Mouse (Mus musculus): ENCODE data around the gene Prelp. TPM values are rescaled to one million over a fixed set of nuclear protein-coding genes. Genes with fewer than 3 reads are reported as not detected.
A peak's percentile ranks its signal among the peaks of the same experiment; 100 is the strongest.

Prelp gene
- polyA plus RNA-seq, 1 experiment from 2014 or later: 4.9 TPM

DNA sequence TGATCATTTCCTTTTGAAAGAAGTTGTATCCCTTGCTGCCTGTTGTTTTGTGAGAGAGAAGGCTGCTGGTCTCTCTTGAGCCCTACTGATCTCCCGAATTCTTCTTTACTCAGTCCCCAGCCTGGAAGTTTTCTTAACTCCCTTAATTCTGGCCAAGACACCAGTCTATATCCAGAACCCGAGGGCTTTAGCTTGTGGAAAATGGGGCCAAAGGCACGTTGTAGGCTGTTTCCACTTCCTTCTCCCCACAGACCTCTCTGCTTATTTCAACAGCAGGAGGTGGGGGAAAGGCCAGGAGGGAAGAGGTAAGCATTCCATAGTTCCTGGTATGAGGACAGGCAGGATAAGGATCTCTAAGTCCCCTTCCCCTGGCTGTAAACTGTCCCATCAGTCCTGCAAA lies 8.8 kb upstream of the Prelp start:
- H3K36me3 ChIP-seq: no peaks in the 10 kb centered on the region
- no peaks in the 10 kb centered on the region; the same call in 1 of the 2 replicates for H3K9me3 ChIP-seq
- no peak overlapping the region for H3K4me3 ChIP-seq
- H3K27me3 ChIP-seq (replicated peaks): no peaks in the 10 kb centered on the region
- no peak overlapping the region for H3K4me2 ChIP-seq (replicated peaks)
- H3K9ac ChIP-seq: no peak overlapping the region
- WGBS: 52% methylated on average over 3 of the region's 3 CpGs
- no peak overlapping the region for H3K27ac ChIP-seq
- no peaks in the 10 kb centered on the region; the same call in 1 of the 2 replicates for H3K4me1 ChIP-seq
- ATAC-seq (ENCODE audit: low FRiP score, low read depth): no peak

DNA sequence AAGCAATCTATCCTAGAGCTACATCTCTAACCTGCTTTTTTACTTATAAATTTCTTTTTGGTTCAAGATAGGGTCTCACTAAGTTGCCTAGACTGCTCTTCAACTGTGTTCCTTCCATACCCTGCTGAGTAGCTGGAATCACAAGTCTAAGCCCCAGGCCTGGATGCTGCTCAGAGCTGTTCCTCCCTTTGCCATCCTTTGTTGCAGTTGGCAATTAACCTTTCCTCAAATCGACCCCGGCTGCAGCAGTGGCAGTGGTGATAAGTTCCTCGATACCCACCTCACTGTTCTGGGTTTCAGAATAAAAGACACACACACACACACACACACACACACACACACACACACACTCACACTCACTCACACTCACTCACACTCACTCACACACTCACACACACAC lies 4.0 kb upstream of the Prelp start:
- Histone ChIP-seq H3K4me2 (replicated peaks) (no peak overlapping the region), H3K9me3 (no peaks in the 10 kb centered on the region; the same call in 1 of the 2 replicates), H3K27ac (no peak overlapping the region), H3K4me1 (peaks cover 23% of the 10 kb centered on the region), H3K9ac (no peak overlapping the region), H3K4me3 (no peak overlapping the region), H3K36me3 (no peaks in the 10 kb centered on the region), H3K27me3 (replicated peaks) (no peaks in the 10 kb centered on the region)
- ATAC-seq (ENCODE audit: low FRiP score, low read depth): no peak
- 92% methylated on average over 3 of the region's 3 CpGs for WGBS

DNA sequence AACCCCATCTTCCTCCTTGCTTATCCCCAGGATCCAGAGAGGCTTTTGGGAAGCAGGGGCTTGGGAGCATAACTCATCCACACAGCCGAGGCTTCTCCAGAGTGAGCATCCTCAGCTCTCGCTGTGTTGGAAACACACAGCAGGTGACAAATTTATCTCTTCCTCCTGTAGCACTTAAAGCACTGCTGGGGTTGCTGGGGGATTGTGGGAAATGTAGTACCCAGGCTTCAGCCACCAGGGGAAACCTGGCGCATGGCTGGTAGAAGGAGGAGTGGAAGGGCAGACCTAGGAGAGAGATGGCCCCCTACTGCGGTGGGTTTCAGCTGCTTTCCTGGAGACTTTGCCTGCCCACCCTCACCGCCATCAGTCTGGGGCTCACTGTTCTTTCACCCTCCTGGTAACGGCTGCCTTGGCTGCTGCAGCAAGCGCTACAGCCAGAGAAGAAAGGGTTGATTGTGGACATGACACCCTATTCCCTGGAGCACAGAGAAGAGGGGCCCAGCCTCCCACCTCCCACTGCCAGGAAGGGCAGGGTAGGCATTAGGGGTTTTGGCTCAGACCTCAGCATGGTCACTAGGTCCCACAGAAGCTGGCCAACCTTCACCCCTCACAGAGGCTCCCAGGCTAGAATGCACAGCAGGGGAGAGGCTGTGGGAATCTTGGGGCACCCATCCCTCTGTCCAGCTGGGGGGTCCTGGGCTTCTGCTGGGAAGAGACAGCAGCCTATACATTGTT lies 3.1 kb upstream of the Prelp start:
- Histone ChIP-seq H3K4me1 (peaks cover 29% of the 10 kb centered on the region), H3K36me3 (no peaks in the 10 kb centered on the region), H3K27ac (no peak overlapping the region), H3K9me3 (no peaks in the 10 kb centered on the region; the same call in 1 of the 2 replicates), H3K4me2 (replicated peaks) (peak overlapping the region; percentile 38), H3K9ac (no peak overlapping the region), H3K4me3 (no peak overlapping the region), H3K27me3 (replicated peaks) (no peaks in the 10 kb centered on the region)
- WGBS: 31% methylated on average over 7 of the region's 7 CpGs
- ATAC-seq (ENCODE audit: low FRiP score, low read depth): peak; percentile 58

DNA sequence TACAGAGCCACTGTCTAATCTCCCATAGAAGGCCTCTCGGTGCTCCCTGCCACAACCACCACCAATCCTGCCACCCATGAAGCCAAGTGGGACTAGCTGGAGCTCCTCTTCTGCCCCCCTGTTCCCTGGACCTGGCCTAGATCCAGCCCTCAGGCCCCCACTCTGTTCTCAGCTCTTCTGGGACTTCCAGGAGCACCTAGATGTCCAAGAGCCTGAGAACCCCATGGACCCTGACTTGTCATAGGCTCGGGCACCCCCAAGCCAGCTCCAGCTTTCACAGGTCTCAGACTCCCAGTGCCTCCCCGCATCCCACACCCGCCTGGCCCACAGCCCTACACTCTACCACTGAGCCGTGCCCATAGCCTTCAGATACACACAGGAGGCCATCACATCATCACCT lies 1.9 kb upstream of the Prelp start:
- WGBS: 93% methylated on average over 5 of the region's 5 CpGs
- no peaks in the 10 kb centered on the region for H3K36me3 ChIP-seq
- no peak overlapping the region for H3K4me3 ChIP-seq
- no peaks in the 10 kb centered on the region for H3K27me3 ChIP-seq (replicated peaks)
- H3K4me1 ChIP-seq: peaks cover 31% of the 10 kb centered on the region
- H3K9me3 ChIP-seq: no peaks in the 10 kb centered on the region; the same call in 1 of the 2 replicates
- H3K27ac ChIP-seq: no peak overlapping the region
- no peak overlapping the region for H3K9ac ChIP-seq
- no peak for ATAC-seq (ENCODE audit: low FRiP score, low read depth)
- H3K4me2 ChIP-seq (replicated peaks): no peak overlapping the region

DNA sequence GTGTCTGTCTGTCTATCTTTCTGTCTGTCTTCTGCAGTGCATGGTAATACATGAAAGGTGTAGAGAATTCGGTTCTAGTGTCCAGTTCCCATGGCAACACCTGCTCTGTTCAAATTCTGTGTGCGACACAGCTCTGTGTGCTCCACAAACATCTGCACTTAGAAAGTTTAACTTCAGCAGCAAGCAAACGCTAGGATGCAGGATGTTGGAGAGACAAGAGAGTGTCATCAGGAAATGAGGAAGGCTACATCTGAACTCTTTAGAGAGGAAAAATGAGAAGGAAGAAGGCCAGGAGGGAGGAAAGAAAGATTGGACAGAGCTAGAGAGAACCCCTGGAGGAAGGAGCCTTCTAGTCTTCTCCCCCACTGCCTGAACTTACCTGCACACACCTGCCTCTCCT lies 338 bp downstream of the Prelp start:
- Histone ChIP-seq H3K27ac (no peak overlapping the region), H3K4me3 (no peak overlapping the region), H3K9ac (no peak overlapping the region), H3K36me3 (no peaks in the 10 kb centered on the region), H3K4me2 (replicated peaks) (peak overlapping the region; percentile 28), H3K27me3 (replicated peaks) (no peaks in the 10 kb centered on the region), H3K9me3 (no peaks in the 10 kb centered on the region; the same call in 1 of the 2 replicates), H3K4me1 (peaks cover 38% of the 10 kb centered on the region)
- ATAC-seq (ENCODE audit: low FRiP score, low read depth): no peak
- 43% methylated on average over 3 of the region's 3 CpGs for WGBS

DNA sequence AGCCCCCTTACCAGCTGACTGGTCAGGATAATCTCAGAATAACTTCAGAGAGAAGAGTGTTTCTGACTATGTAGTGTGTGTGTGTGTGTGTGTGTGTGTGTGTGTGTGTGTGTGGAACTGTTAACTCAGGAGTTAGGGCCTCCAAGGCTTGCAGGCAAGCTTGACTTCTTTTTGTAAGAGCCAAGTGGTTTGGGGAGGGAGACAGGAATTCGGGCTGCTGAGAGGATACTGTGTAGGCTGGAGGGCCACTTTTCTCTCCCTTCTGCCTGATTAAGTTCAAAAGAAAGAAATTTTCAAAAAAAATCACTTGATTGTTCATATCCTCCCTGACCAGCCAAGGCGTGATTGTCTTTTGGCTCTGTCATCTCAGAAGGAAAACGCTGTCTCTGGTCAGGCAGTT lies 813 bp downstream of the Prelp start:
- H3K27ac ChIP-seq: no peak overlapping the region
- H3K36me3 ChIP-seq: no peaks in the 10 kb centered on the region
- H3K4me3 ChIP-seq: no peak overlapping the region
- peak overlapping the region; percentile 28 for H3K4me2 ChIP-seq (replicated peaks)
- H3K9ac ChIP-seq: no peak overlapping the region
- no peaks in the 10 kb centered on the region for H3K27me3 ChIP-seq (replicated peaks)
- no peaks in the 10 kb centered on the region for H3K9me3 ChIP-seq
- H3K4me1 ChIP-seq: peaks cover 38% of the 10 kb centered on the region
- ATAC-seq (ENCODE audit: low FRiP score, low read depth): no peak
- WGBS: 33% methylated on average over 3 of the region's 3 CpGs

DNA sequence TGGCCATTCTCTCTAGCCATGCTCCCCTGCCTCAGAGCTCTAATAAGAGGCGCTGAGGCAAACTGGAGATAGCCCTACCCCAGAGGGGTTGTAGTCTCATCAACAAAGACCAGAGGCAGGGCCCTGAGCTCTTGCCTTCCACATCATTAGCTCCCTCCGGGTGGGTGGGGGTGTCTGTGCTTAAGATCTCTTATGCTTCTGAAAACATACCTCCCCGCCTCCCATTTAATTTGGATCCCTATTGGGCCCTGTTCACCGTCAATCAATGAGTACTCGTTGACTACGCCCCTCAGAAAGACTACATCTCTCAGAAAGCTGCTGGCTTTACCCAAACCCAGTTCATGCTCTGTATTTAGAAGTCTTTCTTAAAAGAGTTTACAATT lies 3.1 kb downstream of the Prelp start:
- Histone ChIP-seq H3K27me3 (replicated peaks) (no peaks in the 10 kb centered on the region), H3K4me2 (replicated peaks) (peak overlapping the region; percentile 20), H3K9ac (0 out of 2 replicates have a peak overlapping the region, but pooled peaks have one; percentile 21), H3K4me3 (no peak overlapping the region), H3K9me3 (no peaks in the 10 kb centered on the region), H3K36me3 (no peaks in the 10 kb centered on the region), H3K27ac (no peak overlapping the region), H3K4me1 (peaks cover 33% of the 10 kb centered on the region)
- 43% methylated on average over 6 of the region's 6 CpGs for whole genome bisulfite sequencing
- no peak for ATAC-seq (ENCODE audit: low FRiP score, low read depth)

DNA sequence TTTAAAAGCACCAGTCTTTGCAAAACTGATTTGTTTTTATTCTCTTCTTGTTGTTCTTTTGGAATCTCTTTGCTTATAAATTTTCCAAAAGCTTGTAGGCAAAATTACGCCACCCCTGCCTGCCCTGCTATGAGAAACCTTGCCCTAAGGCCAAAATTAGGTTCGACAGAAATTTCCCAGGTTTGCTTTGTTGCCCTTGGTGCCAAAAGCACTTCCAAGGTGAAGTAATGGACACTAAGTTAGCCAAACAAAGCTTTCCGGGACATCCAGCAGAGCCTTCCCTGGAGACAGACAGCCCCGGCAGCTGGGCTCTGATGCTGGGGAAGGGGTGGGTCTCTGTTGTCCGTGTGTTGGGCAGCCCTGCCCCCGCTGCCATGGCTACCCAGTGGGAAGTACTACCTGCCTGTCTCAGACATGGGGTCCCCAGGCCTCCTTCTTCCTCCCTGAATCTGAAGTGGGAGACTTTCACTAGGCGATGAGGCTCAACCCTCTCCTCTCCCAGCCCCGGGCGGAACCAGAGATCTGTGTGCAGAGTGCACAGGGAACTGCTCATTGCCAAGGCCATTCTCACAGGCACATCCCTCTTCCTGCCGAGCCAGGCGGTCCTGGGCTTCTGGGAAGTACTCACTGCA lies 3.6 kb downstream of the Prelp start:
- Histone ChIP-seq H3K4me3 (no peak overlapping the region), H3K27me3 (replicated peaks) (no peaks in the 10 kb centered on the region), H3K4me1 (peaks cover 33% of the 10 kb centered on the region), H3K9me3 (no peaks in the 10 kb centered on the region), H3K36me3 (no peaks in the 10 kb centered on the region), H3K9ac (0 out of 2 replicates have a peak overlapping the region, but pooled peaks have one; percentile 21), H3K4me2 (replicated peaks) (peak overlapping the region; percentile 20), H3K27ac (no peak overlapping the region)
- no peak for ATAC-seq (ENCODE audit: low FRiP score, low read depth)
- 29% methylated on average over 11 of the region's 11 CpGs for WGBS

DNA sequence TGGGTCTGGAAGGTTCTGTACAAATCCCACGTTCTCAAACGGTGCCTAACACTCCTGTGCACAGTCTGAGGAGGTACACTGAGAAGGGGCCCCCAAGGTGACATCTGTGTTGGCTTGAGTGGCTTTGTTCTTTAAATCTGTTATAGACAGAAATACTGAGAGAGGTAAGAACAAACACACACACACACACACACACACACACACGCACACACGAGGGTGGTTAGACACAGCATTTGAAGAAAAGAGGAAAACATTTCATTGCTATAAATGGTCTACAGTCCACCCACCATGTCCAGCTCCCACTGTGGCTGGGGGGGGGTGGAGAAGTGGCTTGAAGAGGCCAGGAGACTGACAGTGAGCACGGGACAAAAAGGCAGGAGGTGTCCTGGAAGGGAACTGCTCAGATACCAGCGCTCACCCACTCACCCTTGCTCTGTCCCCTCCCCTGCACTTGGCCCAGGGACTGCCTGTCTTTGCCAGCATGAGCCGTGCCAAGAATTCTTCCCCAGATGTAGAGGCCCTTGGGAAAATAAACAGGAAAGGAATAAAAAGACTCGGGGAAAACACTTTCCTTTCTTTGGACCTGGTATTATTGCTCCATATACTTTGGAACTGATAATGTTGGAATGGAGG lies 5.4 kb downstream of the Prelp start:
- peaks cover 21% of the 10 kb centered on the region for H3K4me1 ChIP-seq
- no peaks in the 10 kb centered on the region for H3K36me3 ChIP-seq
- H3K9ac ChIP-seq: no peak overlapping the region
- H3K4me3 ChIP-seq: no peak overlapping the region
- no peak overlapping the region for H3K4me2 ChIP-seq (replicated peaks)
- H3K27ac ChIP-seq: no peak overlapping the region
- WGBS: 73% methylated on average over 8 of the region's 8 CpGs
- no peaks in the 10 kb centered on the region for H3K9me3 ChIP-seq
- no peak for ATAC-seq (ENCODE audit: low FRiP score, low read depth)
- 0 out of 2 replicates have a peak, but pooled peaks cover 2% of the 10 kb centered on the region for H3K27me3 ChIP-seq (replicated peaks)

DNA sequence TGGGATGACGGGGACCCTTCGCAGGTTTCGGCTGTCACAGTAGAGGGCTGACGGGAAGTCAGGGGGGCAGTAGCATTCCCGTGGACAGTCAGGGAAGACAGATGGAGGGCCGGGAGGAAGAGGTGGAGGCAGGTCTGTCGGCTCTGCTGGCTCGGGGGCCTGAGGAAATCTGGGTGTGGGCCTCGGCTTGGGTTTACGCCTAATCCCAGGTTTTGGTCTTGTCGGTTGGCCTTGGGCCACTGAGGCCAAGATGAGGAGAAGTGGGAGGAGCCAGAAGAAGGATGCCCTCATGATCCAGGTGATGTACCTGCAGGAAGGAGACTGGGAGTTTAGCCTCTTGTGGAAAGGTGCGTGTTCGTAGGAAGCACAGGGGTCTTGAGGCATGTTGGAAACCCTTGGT lies 6.1 kb downstream of the Prelp start:
- ATAC-seq (ENCODE audit: low FRiP score, low read depth): no peak
- H3K4me1 ChIP-seq: peaks cover 14% of the 10 kb centered on the region
- WGBS: 89% methylated on average over 13 of the region's 13 CpGs
- H3K9me3 ChIP-seq: no peaks in the 10 kb centered on the region
- no peak overlapping the region for H3K4me2 ChIP-seq (replicated peaks)
- no peak overlapping the region for H3K9ac ChIP-seq
- H3K27ac ChIP-seq: no peak overlapping the region
- no peaks in the 10 kb centered on the region for H3K36me3 ChIP-seq
- 0 out of 2 replicates have a peak, but pooled peaks cover 6% of the 10 kb centered on the region for H3K27me3 ChIP-seq (replicated peaks)
- H3K4me3 ChIP-seq: no peak overlapping the region

DNA sequence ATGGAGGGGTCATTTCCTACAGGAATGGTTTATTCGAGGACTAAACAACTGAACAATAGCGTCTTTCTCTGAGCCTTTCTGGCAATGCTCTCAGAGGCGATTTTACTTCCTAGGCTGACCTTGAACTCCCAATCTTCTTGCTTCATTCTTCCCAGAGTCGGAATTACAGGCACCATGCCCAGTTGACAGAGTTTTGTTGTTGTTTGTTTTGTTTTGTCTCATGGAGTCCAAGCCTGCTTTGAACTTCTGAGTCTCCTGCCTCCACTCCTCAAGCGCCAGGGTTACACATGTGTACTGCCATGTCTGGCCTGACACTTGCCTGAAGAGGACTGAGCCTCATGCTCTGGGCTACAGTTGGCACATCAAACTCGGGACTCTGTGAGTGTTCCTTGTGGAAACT lies 8.2 kb downstream of the Prelp start:
- Histone ChIP-seq H3K9me3 (no peaks in the 10 kb centered on the region), H3K27me3 (replicated peaks) (0 out of 2 replicates have a peak, but pooled peaks cover 6% of the 10 kb centered on the region), H3K4me3 (no peak overlapping the region), H3K27ac (no peak overlapping the region), H3K9ac (no peak overlapping the region), H3K4me2 (replicated peaks) (no peak overlapping the region), H3K36me3 (no peaks in the 10 kb centered on the region), H3K4me1 (peaks cover 20% of the 10 kb centered on the region)
- WGBS: 75% methylated on average over 6 of the region's 6 CpGs
- ATAC-seq (ENCODE audit: low FRiP score, low read depth): no peak

DNA sequence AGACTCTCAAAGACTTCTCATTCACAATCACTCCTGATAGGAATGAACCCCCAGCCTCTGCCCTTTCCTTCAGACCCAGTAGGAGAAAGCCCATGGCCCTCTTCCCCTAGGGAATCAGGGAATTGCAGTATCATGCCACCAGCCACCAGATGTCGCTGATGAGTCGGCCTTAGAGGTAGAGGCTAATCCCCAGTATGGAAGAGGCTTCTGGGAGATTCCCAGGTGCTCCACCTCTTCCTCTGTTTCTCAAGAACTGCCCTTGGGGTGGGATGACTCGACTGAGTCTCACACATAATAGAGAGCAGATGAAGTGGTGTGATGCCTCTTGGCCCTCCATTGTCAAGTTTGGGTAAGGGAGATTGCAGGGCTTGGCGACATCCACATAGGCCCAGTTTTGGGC lies 9.8 kb downstream of the Prelp start:
- peaks cover 28% of the 10 kb centered on the region for H3K4me1 ChIP-seq
- WGBS: 28% methylated on average over 4 of the region's 4 CpGs
- no peaks in the 10 kb centered on the region for H3K36me3 ChIP-seq
- 0 out of 2 replicates have a peak, but pooled peaks cover 6% of the 10 kb centered on the region for H3K27me3 ChIP-seq (replicated peaks)
- no peak overlapping the region for H3K4me3 ChIP-seq
- ATAC-seq (ENCODE audit: low FRiP score, low read depth): no peak
- no peak overlapping the region for H3K27ac ChIP-seq
- no peaks in the 10 kb centered on the region for H3K9me3 ChIP-seq
- no peak overlapping the region for H3K4me2 ChIP-seq (replicated peaks)
- no peak overlapping the region for H3K9ac ChIP-seq
